Mouse (Mus musculus): ENCODE results near the gene Adarb2. TPM values are rescaled to one million over a fixed set of nuclear protein-coding genes. Genes with fewer than 3 reads are reported as not detected.
A peak's percentile ranks its signal among the peaks of the same experiment; 100 is the strongest.

The Adarb2 gene
- polyA plus RNA-seq, 1 experiment from 2014 or later = 0.18 TPM

GRCm38 (mm10) chr13:8439188-8439835 is 236.6 kb downstream of the Adarb2 start:
- no peaks in the 10 kb centered on the region for H3K36me3 ChIP-seq (ENCODE audit: control insufficient read depth, insufficient read depth, low read length)
- no peak for TF ChIP-seq CTCF (IDR thresholded peaks at IDR 0.05; ENCODE audit: low read depth)
- TF ChIP-seq EP300 (optimal IDR thresholded peaks at IDR 0.05) = no peak
- no peak overlapping the region for H3K4me2 ChIP-seq (replicated peaks; ENCODE audit: low read depth)
- ATAC-seq (ENCODE audit: low FRiP score, low TSS enrichment) (no peak), DNase-seq (ENCODE audit: low spot score) (no peak)
- H3K27ac ChIP-seq (replicated peaks) = no peak overlapping the region
- no peak overlapping the region for H3K9ac ChIP-seq (ENCODE audit: low read length)
- no peaks in the 10 kb centered on the region for H3K27me3 ChIP-seq (ENCODE audit: control insufficient read depth, insufficient read depth, low read length)
- 90% methylated on average over 4 of the region's 4 CpGs for WGBS
- no peak overlapping the region for H3K4me3 ChIP-seq (ENCODE audit: low read depth, low read length)
- H3K9me3 ChIP-seq (ENCODE audit: control insufficient read depth, low read length) = no peaks in the 10 kb centered on the region
- no peaks in the 10 kb centered on the region for H3K4me1 ChIP-seq (replicated peaks; ENCODE audit: control insufficient read depth, insufficient read depth)

GRCm38 (mm10) chr13:8445415-8445814 is 242.7 kb downstream of the Adarb2 start:
- Histone ChIP-seq H3K27me3 (ENCODE audit: control insufficient read depth, insufficient read depth, low read length) (no peaks in the 10 kb centered on the region), H3K4me1 (replicated peaks; ENCODE audit: control insufficient read depth, insufficient read depth) (no peaks in the 10 kb centered on the region), H3K36me3 (ENCODE audit: control insufficient read depth, insufficient read depth, low read length) (no peaks in the 10 kb centered on the region), H3K4me3 (ENCODE audit: low read depth, low read length) (no peak overlapping the region), H3K4me2 (replicated peaks; ENCODE audit: low read depth) (no peak overlapping the region), H3K9me3 (ENCODE audit: control insufficient read depth, low read length) (no peaks in the 10 kb centered on the region), H3K27ac (replicated peaks) (no peak overlapping the region), H3K9ac (ENCODE audit: low read length) (no peak overlapping the region)
- no peak for TF ChIP-seq EP300 (optimal IDR thresholded peaks at IDR 0.05)
- no peak for TF ChIP-seq CTCF (IDR thresholded peaks at IDR 0.05; ENCODE audit: low read depth)
- WGBS = 67% methylated on average over 2 of the region's 2 CpGs
- DNase-seq (ENCODE audit: low spot score) (no peak), ATAC-seq (ENCODE audit: low FRiP score, low TSS enrichment) (no peak)

GRCm38 (mm10) chr13:8448192-8448879 is 245.7 kb downstream of the Adarb2 start:
- ATAC-seq (ENCODE audit: low FRiP score, low TSS enrichment) = no peak
- Histone ChIP-seq H3K9me3 (ENCODE audit: control insufficient read depth, low read length) (no peaks in the 10 kb centered on the region), H3K4me2 (replicated peaks; ENCODE audit: low read depth) (no peak overlapping the region), H3K36me3 (ENCODE audit: control insufficient read depth, insufficient read depth, low read length) (no peaks in the 10 kb centered on the region), H3K4me3 (ENCODE audit: low read depth, low read length) (no peak overlapping the region), H3K27me3 (ENCODE audit: control insufficient read depth, insufficient read depth, low read length) (no peaks in the 10 kb centered on the region), H3K27ac (replicated peaks) (no peak overlapping the region), H3K4me1 (replicated peaks; ENCODE audit: control insufficient read depth, insufficient read depth) (no peaks in the 10 kb centered on the region), H3K9ac (ENCODE audit: low read length) (no peak overlapping the region)
- WGBS = 61% methylated on average over 8 of the region's 8 CpGs
- TF ChIP-seq CTCF (IDR thresholded peaks at IDR 0.05; ENCODE audit: low read depth) (no peak), EP300 (optimal IDR thresholded peaks at IDR 0.05) (no peak)
- no peak for DNase-seq (ENCODE audit: low spot score)

- H3K4me2 ChIP-seq (replicated peaks; ENCODE audit: low read depth) = no peak overlapping the region
- H3K9me3 ChIP-seq (ENCODE audit: control insufficient read depth, low read length) = no peaks in the 10 kb centered on the region
- H3K9ac ChIP-seq (ENCODE audit: low read length) = no peak overlapping the region
- no peaks in the 10 kb centered on the region for H3K27me3 ChIP-seq (ENCODE audit: control insufficient read depth, insufficient read depth, low read length)
- H3K27ac ChIP-seq (replicated peaks) = no peak overlapping the region
- WGBS = 81% methylated on average over 4 of the region's 4 CpGs
- ATAC-seq (ENCODE audit: low FRiP score, low TSS enrichment) (no peak), DNase-seq (ENCODE audit: low spot score) (no peak)
- no peaks in the 10 kb centered on the region for H3K36me3 ChIP-seq (ENCODE audit: control insufficient read depth, insufficient read depth, low read length)
- no peaks in the 10 kb centered on the region for H3K4me1 ChIP-seq (replicated peaks; ENCODE audit: control insufficient read depth, insufficient read depth)
- no peak overlapping the region for H3K4me3 ChIP-seq (ENCODE audit: low read depth, low read length)
- TF ChIP-seq CTCF (IDR thresholded peaks at IDR 0.05; ENCODE audit: low read depth) = no peak
- no peak for TF ChIP-seq EP300 (optimal IDR thresholded peaks at IDR 0.05)
These were observed 248.9 kb downstream of the Adarb2 start for GRCm38 (mm10) chr13:8451581-8451980.

- WGBS = 64% methylated on average over 3 of the region's 3 CpGs
- H3K4me2 ChIP-seq (replicated peaks; ENCODE audit: low read depth) = no peak overlapping the region
- TF ChIP-seq CTCF (IDR thresholded peaks at IDR 0.05; ENCODE audit: low read depth) (no peak), EP300 (optimal IDR thresholded peaks at IDR 0.05) (no peak)
- H3K36me3 ChIP-seq (ENCODE audit: control insufficient read depth, insufficient read depth, low read length) = no peaks in the 10 kb centered on the region
- H3K4me3 ChIP-seq (ENCODE audit: low read depth, low read length) = no peak overlapping the region
- H3K27ac ChIP-seq (replicated peaks) = no peak overlapping the region
- no peaks in the 10 kb centered on the region for H3K9me3 ChIP-seq (ENCODE audit: control insufficient read depth, low read length)
- no peaks in the 10 kb centered on the region for H3K27me3 ChIP-seq (ENCODE audit: control insufficient read depth, insufficient read depth, low read length)
- H3K4me1 ChIP-seq (replicated peaks; ENCODE audit: control insufficient read depth, insufficient read depth) = no peaks in the 10 kb centered on the region
- ATAC-seq (ENCODE audit: low FRiP score, low TSS enrichment) = peak; percentile 59; the same call in 1 of the 2 replicates
- no peak overlapping the region for H3K9ac ChIP-seq (ENCODE audit: low read length)
- peak; percentile 47 for DNase-seq (ENCODE audit: low spot score)
These were observed 254.2 kb downstream of the Adarb2 start for GRCm38 (mm10) chr13:8456886-8457285.

GRCm38 (mm10) chr13:8457831-8458230 is 255.2 kb downstream of the Adarb2 start:
- 70% methylated on average over 3 of the region's 3 CpGs for WGBS
- TF ChIP-seq CTCF (IDR thresholded peaks at IDR 0.05; ENCODE audit: low read depth) (no peak), EP300 (optimal IDR thresholded peaks at IDR 0.05) (no peak)
- no peak overlapping the region for H3K4me2 ChIP-seq (replicated peaks; ENCODE audit: low read depth)
- H3K9me3 ChIP-seq (ENCODE audit: control insufficient read depth, low read length) = no peaks in the 10 kb centered on the region
- H3K4me1 ChIP-seq (replicated peaks; ENCODE audit: control insufficient read depth, insufficient read depth) = no peaks in the 10 kb centered on the region
- no peaks in the 10 kb centered on the region for H3K27me3 ChIP-seq (ENCODE audit: control insufficient read depth, insufficient read depth, low read length)
- ATAC-seq (ENCODE audit: low FRiP score, low TSS enrichment) = no peak
- DNase-seq (ENCODE audit: low spot score) = no peak
- H3K4me3 ChIP-seq (ENCODE audit: low read depth, low read length) = no peak overlapping the region
- H3K27ac ChIP-seq (replicated peaks) = no peak overlapping the region
- no peaks in the 10 kb centered on the region for H3K36me3 ChIP-seq (ENCODE audit: control insufficient read depth, insufficient read depth, low read length)
- H3K9ac ChIP-seq (ENCODE audit: low read length) = no peak overlapping the region
